Mouse (Mus musculus): ENCODE measurements around the gene Prkag2.

The Prkag2 gene

DNA sequence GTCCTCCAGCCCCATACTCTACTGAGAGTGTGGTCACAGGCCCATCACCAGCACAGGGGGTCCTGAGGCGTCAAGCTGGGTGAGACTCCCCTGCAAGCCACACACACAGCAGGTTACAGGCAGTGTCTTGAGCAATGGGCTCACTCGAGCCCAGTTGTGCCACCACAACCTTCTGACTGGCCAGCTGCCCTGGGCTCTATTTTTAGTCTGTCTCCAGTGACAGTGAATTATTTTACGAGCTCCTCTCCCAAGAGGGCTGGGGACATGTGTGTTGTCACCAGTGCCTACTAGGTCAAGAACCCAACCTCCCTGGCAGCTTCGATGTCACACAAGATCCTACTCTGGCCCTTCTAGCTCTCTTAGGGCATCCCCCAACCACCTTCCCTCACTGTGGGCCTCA lies 4.0 kb downstream of the Prkag2 start:
- no peak for TF ChIP-seq GATA4 (IDR thresholded peaks at IDR 0.05; ENCODE audit: insufficient replicate concordance, low read length)

DNA sequence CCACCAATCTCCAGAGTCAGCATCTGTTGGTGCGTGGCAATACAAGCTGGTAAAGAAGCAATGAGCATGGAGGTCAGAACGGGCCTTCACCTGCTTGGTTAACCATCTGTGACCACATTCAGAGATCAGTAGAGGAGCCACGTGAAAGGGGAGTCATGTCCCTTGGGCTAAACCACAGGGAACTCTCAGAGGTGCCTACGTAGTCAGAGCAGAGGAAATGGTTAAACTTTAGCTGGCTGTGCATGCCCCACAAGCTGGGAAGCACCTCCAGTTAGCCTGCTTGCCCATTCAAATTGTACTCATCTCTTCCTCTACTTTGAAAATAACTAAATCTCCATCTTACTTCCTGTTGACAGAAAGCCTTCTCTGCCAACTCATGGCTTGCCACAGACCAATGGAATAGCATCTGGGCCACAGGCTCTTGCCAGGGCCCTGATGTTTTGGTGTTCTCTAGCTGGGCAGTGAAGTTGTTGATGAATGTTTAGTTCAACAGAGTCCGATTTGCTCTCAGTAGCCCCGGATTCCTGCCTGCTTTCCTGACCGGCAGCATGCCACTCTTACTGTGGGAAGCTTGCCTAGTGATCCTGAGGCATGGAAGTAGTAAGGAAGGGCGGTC lies 7.7 kb downstream of the Prkag2 start:
- TF ChIP-seq GATA4 (IDR thresholded peaks at IDR 0.05; ENCODE audit: insufficient replicate concordance, low read length) = no peak

DNA sequence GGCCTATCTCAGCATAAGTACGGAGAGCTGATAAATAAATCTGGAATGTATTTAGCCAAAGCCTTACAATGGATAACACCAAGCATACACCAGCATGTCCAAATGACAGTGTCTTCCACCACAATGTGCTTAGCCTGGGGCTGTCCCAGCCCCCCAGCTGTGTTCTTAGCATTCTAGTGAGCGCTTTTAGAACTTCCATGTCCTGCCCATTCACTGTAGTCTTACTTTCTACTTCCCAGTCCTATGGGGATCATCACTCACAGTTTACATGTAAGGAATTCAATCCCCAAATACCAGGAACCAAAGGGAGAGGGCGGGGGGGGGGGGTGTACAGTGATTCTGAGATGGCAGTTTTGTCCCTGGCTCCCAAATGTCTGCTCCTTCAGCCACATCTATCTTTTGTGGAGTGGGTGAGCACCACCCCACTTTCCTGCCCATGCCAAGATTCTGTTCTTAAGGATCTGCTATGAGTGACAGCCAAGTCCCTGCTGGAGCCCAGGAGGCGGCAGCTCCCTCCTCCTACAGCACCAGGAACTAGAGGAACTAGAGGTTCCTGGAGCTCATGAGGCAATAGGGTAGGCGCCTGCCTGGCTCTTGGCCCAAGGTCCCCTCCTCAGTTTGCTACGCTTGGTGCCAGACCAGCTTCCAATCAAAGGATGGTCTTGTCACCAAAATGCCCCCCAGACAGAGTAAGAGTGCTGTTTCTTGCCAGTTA lies 11.0 kb downstream of the Prkag2 start:
- TF ChIP-seq GATA4 (IDR thresholded peaks at IDR 0.05; ENCODE audit: insufficient replicate concordance, low read length) = no peak

DNA sequence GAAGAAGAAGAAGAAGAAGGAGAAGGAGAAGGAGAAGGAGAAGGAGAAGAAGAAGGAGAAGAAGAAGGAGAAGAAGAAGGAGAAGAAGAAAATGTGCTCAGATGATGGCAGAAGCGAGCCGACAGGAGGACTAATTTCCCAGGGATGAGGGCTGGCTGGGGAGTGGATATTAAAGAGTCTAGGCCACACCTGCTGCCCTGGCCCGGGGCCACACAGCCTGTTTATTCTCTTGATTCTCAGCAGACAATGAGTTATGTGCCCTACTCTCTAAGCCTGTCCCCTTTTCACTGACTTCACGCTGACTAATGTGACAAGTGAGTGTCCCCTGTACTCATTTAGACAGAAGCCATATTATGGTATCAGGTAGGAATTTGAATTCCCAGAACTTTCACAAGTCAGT lies 11.8 kb downstream of the Prkag2 start:
- no peak for TF ChIP-seq GATA4 (IDR thresholded peaks at IDR 0.05; ENCODE audit: insufficient replicate concordance, low read length)

DNA sequence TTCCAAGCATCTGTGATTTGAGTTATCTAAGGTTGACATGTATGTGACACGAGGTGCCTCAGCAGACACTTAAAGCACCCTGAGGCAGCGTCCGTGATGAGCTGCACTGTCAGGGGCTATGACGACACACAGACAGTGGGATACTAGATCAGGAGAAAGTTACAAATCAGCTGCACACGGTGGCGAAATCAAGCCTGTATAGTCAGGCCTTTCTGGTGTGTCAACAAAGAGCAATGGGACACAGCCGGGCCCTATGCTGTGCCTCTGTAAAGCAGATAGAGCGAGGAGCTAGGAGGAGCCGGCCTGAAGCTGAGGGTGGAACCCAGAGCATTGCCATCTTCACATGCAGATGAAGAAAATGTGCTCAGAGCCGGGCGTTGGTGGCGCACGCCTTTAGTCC lies 12.3 kb downstream of the Prkag2 start:
- no peak for TF ChIP-seq GATA4 (IDR thresholded peaks at IDR 0.05; ENCODE audit: insufficient replicate concordance, low read length)

DNA sequence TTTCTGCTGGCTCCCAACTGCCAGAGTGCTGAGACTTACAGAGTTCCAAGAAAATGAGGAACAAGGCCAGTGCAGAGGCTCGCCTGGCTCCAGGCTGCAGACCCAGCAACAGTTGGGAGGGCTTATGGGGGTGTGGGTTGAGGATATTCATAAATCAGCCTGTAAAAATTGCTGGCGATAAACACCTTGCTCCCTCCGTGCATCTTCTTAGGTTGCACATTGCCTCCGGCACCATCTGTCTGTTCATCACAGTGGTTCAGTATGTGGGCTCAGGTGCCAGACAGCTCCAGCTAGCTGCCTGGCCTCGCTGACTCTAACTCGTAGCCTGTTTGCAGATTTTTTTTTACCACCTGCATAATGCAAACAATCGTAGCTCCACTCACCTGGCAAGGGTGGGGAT lies 13.4 kb downstream of the Prkag2 start:
- TF ChIP-seq GATA4 (IDR thresholded peaks at IDR 0.05; ENCODE audit: insufficient replicate concordance, low read length) = no peak

DNA sequence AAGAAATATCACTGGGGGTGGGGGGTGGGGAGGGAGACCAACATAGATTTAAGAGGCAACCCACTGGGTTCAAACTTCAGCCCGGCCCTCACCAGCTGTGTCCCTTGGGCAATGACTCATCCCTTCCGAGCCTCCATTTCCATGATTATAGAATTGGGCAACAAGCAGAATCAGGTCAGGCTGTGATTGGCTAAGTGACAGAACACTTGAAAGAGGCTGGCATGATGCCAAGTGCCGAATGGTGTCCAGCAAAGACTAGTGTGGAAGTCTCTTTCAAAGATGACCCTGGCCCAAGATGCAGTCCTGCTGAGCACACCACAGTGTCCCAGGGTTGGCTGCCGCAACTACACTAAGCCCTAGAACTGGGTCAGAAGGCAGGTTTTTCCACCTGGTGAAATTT lies 14.2 kb downstream of the Prkag2 start:
- no peak for TF ChIP-seq GATA4 (IDR thresholded peaks at IDR 0.05; ENCODE audit: insufficient replicate concordance, low read length)

DNA sequence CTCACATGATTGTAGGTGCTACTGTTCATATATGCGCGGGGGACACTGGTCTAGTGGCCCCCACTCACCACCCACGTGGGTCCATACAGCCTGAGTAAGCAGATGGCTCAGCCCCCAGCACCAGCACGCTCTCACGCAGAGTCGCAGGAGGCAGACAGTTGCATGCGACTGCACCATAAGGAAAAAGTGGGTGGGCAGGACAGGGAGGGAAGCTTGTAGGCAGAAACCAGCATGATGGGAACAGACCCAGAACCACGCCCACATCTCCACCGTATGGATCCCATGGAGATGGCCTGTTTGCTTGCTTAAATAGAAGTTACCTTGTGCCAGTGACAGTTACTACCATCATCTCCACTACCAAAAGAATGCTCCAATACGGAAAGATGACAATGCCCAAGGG lies 15.3 kb downstream of the Prkag2 start:
- TF ChIP-seq GATA4 (IDR thresholded peaks at IDR 0.05; ENCODE audit: insufficient replicate concordance, low read length) = no peak

DNA sequence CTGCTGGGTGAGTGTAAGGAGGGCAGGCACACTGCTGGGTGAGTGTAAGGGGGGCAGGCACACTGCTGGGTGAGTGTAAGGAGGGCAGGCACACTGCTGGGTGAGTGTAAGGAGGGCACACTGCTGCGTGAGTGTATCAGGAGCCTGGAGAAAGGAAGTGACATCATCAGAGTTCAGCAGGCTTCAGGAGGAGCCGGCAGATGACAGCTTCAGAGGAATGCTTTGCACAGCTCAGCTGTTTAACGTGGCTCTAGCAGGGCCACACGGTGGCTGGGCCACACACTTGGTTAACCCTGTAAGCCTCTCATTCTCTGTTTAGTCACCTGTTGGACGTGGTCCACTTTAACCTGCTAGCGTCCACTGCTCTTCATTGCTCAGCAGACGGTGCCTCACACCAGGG lies 16.6 kb downstream of the Prkag2 start:
- TF ChIP-seq GATA4 (IDR thresholded peaks at IDR 0.05; ENCODE audit: insufficient replicate concordance, low read length) = no peak

DNA sequence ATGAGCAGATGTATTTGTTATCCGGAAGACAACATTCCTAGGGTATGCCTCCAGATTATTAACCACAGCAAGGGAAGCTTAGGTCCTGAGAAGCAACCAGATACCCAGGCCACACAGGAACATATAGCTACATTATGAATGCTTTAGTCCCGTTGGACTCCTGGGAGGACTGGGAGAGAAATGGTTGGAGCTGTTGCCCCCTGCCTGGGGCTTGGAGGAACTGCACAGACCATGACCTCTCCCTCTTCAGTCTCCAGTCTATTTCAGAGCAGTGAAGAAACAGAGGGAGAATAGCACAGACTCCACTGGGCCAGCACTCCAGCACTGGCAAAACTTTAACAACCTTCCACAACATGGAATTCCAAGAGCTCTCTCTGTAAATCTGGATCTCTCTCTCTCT lies 17.9 kb downstream of the Prkag2 start:
- no peak for TF ChIP-seq GATA4 (IDR thresholded peaks at IDR 0.05; ENCODE audit: insufficient replicate concordance, low read length)

DNA sequence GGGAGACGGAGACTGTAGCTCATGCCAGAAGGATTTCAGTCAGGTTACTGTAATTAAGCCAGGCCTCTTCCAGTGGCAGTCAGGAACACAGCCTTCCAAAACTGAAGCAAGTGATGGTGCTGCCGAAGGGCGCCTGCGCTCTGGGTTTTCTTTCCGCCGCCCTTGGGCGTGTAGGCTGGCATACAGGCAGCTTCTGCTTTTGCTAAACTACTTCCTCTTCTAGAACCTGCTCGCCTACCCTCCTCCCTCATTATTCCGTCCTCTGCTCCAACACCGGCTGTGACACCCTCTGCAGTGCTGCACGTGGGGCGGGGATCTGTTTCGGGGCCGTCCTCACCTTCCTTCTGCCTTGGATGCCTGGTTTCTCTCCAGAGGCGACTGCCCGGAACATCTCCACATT lies 18.9 kb downstream of the Prkag2 start:
- TF ChIP-seq GATA4 (IDR thresholded peaks at IDR 0.05; ENCODE audit: insufficient replicate concordance, low read length) = no peak

DNA sequence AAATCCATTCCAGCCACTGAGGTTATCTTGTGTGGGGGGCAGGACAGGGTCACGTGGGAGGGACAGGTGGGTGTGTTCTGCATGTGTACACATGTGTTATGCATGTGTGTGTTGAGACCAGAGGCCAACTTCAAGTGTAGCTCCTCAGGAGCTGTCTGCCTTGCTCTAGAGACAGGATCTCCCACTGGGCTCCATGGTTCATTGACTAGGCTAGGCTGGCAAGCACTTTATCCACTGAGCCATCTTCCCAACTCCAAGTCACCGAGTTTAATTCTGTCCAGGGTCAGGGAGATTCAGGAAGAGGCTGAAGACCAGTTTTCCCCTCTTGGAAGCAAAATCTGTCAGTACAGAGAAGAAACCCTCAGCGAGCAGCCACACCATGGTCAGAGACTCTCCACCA lies 19.4 kb downstream of the Prkag2 start:
- no peak for TF ChIP-seq GATA4 (IDR thresholded peaks at IDR 0.05; ENCODE audit: insufficient replicate concordance, low read length)

DNA sequence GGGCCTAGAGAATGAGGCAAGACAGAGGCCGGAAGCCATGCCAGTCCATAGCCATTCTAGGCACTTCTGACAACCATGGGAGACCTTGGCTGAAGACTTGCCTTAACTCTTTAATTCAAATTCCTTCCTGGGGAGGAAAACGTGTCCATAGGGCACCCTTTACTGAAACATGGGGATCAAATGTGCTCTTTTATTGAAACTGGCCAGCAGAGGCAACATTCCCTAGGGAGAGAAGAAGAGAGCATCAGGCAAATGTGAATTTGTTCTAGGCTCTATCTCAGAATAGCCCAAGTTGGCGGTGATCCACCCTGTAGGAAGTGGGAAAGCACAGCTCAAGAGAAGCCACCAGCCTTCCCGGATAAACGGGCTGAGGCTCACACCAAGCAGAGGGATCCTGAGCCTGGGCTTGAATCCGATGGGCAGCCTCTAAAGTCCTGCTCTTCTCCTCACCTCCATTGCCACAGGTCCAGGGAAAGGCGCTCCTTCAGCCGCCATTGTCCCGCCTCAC lies 19.9 kb downstream of the Prkag2 start:
- no peak for TF ChIP-seq GATA4 (IDR thresholded peaks at IDR 0.05; ENCODE audit: insufficient replicate concordance, low read length)

DNA sequence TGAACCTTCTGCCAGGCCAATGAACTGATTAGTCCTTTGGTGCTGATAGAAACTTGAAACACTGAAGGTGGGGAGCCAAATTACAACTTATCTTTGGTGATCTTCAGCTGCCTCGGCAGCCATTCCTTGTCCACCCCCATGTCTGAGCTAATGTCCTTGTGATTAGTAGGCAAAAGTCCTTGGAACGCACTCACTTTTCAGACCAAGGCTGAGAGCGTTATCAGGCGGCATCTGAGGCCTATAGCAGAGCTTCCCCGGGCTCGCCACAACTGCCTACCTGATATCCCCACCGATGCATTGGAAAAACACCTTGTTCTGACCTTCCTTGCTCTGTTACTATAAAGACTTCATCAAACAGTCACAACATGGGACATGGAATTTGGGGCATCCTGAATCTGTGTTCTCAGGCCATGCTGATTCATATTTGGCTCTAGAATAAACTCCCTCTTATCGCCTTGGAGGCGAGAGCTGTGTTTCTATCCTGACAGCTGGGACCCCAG lies 20.6 kb downstream of the Prkag2 start:
- TF ChIP-seq GATA4 (IDR thresholded peaks at IDR 0.05; ENCODE audit: insufficient replicate concordance, low read length) = no peak

DNA sequence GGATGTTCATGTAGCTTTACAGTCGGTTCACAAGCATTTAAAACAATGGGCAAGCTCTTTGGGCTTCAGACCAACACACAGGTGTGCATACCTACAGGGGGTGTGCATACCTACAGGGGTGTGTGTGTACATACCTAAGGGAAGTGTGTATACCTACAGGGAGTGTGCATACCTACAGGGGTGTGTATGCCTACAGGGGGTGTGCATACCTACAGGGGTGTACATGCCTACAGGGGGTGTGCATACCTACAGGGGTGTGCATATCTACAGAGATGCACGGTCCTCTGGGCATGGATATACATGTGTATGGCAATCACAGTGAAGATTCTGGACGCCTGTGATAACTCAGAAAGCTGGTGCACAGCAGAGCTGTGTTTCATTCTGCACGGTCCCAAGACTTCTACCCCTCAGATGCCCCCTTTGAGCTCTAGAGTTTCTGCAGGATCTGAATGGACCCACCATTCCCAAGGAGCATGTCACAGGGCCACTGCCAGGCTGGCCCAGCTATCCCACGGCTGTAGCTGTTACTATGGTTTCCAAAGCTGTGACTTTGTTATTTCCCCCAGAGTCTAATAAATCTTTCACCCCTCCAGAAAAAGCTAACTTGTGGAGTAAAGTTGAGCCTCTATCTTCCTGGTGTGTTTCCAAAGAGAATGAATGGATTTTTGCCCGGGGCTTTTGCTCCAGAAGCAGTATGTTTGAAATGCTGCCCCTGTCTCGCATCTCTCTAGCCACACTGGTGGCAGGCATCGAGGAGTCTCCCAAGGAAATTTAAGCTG lies 22.4 kb downstream of the Prkag2 start:
- no peak for TF ChIP-seq GATA4 (IDR thresholded peaks at IDR 0.05; ENCODE audit: insufficient replicate concordance, low read length)

DNA sequence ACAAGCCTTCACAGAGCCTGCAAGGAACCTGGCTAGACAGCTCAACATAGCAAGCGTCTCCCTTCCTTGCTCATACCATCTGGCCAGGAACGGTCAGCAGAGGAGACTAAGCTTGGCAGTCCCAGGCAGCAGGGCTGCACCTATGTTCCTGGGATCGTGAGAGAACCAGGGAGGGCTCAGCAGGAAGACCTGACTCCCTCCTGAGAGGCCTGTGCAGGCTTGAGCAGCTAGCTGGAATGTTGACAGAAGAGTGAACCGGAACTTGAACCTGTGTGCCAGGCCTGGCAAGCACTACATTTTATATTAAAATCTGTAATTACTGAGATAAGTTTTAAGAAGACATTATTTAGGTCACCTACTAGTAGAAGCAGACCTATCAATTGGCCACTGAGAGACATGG lies 24.8 kb downstream of the Prkag2 start:
- TF ChIP-seq GATA4 (IDR thresholded peaks at IDR 0.05; ENCODE audit: insufficient replicate concordance, low read length) = no peak
